1 mouse cellular context compared by ENCODE assay signal in the genomic region with DNA sequence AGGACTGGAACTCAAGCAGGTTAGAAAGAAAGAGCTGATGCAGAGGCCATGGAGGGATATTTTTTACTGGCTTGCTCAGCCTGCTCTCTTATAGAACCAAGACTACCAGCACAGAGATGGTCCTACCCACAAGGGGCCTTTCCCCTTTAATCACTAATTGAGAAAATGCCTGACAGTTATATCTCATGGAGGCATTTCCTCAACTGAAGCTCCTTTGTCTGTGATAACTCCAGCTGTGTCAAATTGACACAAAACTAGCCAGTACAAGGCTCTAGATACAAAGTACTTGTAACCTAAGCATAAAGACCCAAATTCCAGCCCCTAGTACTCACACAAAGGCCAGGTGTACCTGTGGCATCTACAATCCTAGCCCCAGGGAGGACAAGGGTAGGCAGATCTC.
TF ChIP-seq lines count a peak whose summit lies in the region.

No protein-coding gene starts in this region.

TF ChIP-seq in MEL, 35 proteins besides CTCF, POLR2A, EP300 and RAD21 (continued from another document):
- TF ChIP-seq MYB (IDR thresholded peaks at IDR 0.05; ENCODE audit: low read depth, low read length) (0 out of 2 replicates have a peak, but pooled peaks have one; percentile 30), GATA1 (IDR thresholded peaks at IDR 0.05; ENCODE audit: low read depth, low read length) (peak; percentile 57)
TF ChIP-seq in MEL: peak in this region for 5; not testable (repeated sequence) for 30.
